Mouse (Mus musculus): Measurements from ENCODE around the gene Ppid. TPM values are rescaled to one million over a fixed set of nuclear protein-coding genes. Genes with fewer than 3 reads are reported as not detected.

Ppid gene
- 210 and 215 TPM in 2 replicates for polyA plus RNA-seq (2014; fragmentation: Nextera tagmentation; extraction: Ambion mirVana)

GRCm38 (mm10) chr3:79590863-79591792 is at the start of gene Ppid:
TSS of gene Ppid (plus strand) at chr3:79591342.
- H3K4me1 ChIP-seq (replicated peaks; ENCODE audit: control insufficient read depth, insufficient read depth, low read length) = no peaks in the 10 kb centered on the region
- 3% methylated on average over 63 of the region's 63 CpGs for WGBS
- peak within 1 kb of the TSS; percentile 71 for H3K27ac ChIP-seq (ENCODE audit: low read depth, low read length)
- ATAC-seq (ENCODE audit: low FRiP score) = peak; percentile 87
- H3K27me3 ChIP-seq (ENCODE audit: control insufficient read depth, insufficient read depth, low read length) = no peaks in the 10 kb centered on the region
- peaks cover 5% of the 10 kb centered on the region; the same call in 1 of the 2 replicates for H3K36me3 ChIP-seq (ENCODE audit: control insufficient read depth, insufficient read depth, low read length)
- H3K4me2 ChIP-seq (replicated peaks; ENCODE audit: low read depth, low read length) = peak within 1 kb of the TSS; percentile 60
- peak; percentile 90 for DNase-seq (ENCODE audit: low spot score)
- peak within 1 kb of the TSS; percentile 82 for H3K4me3 ChIP-seq (ENCODE audit: low read depth, low read length)
- peak within 1 kb of the TSS; percentile 92 for H3K9ac ChIP-seq (ENCODE audit: low read depth, low read length)
- no peaks in the 10 kb centered on the region for H3K9me3 ChIP-seq (ENCODE audit: control insufficient read depth, low read length)

- Histone ChIP-seq H3K4me3 (ENCODE audit: low read depth, low read length) (no peak overlapping the region), H3K36me3 (ENCODE audit: control insufficient read depth, insufficient read depth, low read length) (no peaks in the 10 kb centered on the region), H3K4me1 (replicated peaks; ENCODE audit: control insufficient read depth, insufficient read depth, low read length) (no peaks in the 10 kb centered on the region), H3K4me2 (replicated peaks; ENCODE audit: low read depth, low read length) (no peak overlapping the region), H3K9ac (ENCODE audit: low read depth, low read length) (no peak overlapping the region), H3K27ac (ENCODE audit: low read depth, low read length) (no peak overlapping the region), H3K9me3 (ENCODE audit: control insufficient read depth, low read length) (no peaks in the 10 kb centered on the region), H3K27me3 (ENCODE audit: control insufficient read depth, insufficient read depth, low read length) (no peaks in the 10 kb centered on the region)
- ATAC-seq (ENCODE audit: low FRiP score) (no peak), DNase-seq (ENCODE audit: low spot score) (no peak)
- 45% methylated on average over 6 of the region's 6 CpGs for WGBS
Measured at GRCm38 (mm10) chr3:79542585-79542984, 48.6 kb upstream of the Ppid start.

GRCm38 (mm10) chr3:79548681-79549437 is 42.3 kb upstream of the Ppid start:
- H3K9me3 ChIP-seq (ENCODE audit: control insufficient read depth, low read length) = no peaks in the 10 kb centered on the region
- H3K36me3 ChIP-seq (ENCODE audit: control insufficient read depth, insufficient read depth, low read length) = no peaks in the 10 kb centered on the region
- no peak overlapping the region for H3K27ac ChIP-seq (ENCODE audit: low read depth, low read length)
- no peaks in the 10 kb centered on the region for H3K27me3 ChIP-seq (ENCODE audit: control insufficient read depth, insufficient read depth, low read length)
- ATAC-seq (ENCODE audit: low FRiP score) (no peak), DNase-seq (ENCODE audit: low spot score) (no peak)
- no peak overlapping the region for H3K9ac ChIP-seq (ENCODE audit: low read depth, low read length)
- no peak overlapping the region for H3K4me2 ChIP-seq (replicated peaks; ENCODE audit: low read depth, low read length)
- no peak overlapping the region for H3K4me3 ChIP-seq (ENCODE audit: low read depth, low read length)
- 91% methylated on average over 17 of the region's 17 CpGs for WGBS
- H3K4me1 ChIP-seq (replicated peaks; ENCODE audit: control insufficient read depth, insufficient read depth, low read length) = no peaks in the 10 kb centered on the region

GRCm38 (mm10) chr3:79549751-79550393 is 41.3 kb upstream of the Ppid start:
- no peaks in the 10 kb centered on the region for H3K27me3 ChIP-seq (ENCODE audit: control insufficient read depth, insufficient read depth, low read length)
- H3K4me1 ChIP-seq (replicated peaks; ENCODE audit: control insufficient read depth, insufficient read depth, low read length) = no peaks in the 10 kb centered on the region
- H3K27ac ChIP-seq (ENCODE audit: low read depth, low read length) = no peak overlapping the region
- no peak overlapping the region for H3K9ac ChIP-seq (ENCODE audit: low read depth, low read length)
- no peak for ATAC-seq (ENCODE audit: low FRiP score)
- no peaks in the 10 kb centered on the region for H3K36me3 ChIP-seq (ENCODE audit: control insufficient read depth, insufficient read depth, low read length)
- no peak for DNase-seq (ENCODE audit: low spot score)
- no peaks in the 10 kb centered on the region for H3K9me3 ChIP-seq (ENCODE audit: control insufficient read depth, low read length)
- WGBS = 96% methylated on average over 8 of the region's 8 CpGs
- no peak overlapping the region for H3K4me2 ChIP-seq (replicated peaks; ENCODE audit: low read depth, low read length)
- H3K4me3 ChIP-seq (ENCODE audit: low read depth, low read length) = no peak overlapping the region

- H3K4me2 ChIP-seq (replicated peaks; ENCODE audit: low read depth, low read length) = no peak overlapping the region
- no peak for ATAC-seq (ENCODE audit: low FRiP score)
- H3K9me3 ChIP-seq (ENCODE audit: control insufficient read depth, low read length) = no peaks in the 10 kb centered on the region
- H3K4me1 ChIP-seq (replicated peaks; ENCODE audit: control insufficient read depth, insufficient read depth, low read length) = no peaks in the 10 kb centered on the region
- no peaks in the 10 kb centered on the region for H3K27me3 ChIP-seq (ENCODE audit: control insufficient read depth, insufficient read depth, low read length)
- no peak overlapping the region for H3K9ac ChIP-seq (ENCODE audit: low read depth, low read length)
- no peak overlapping the region for H3K4me3 ChIP-seq (ENCODE audit: low read depth, low read length)
- H3K36me3 ChIP-seq (ENCODE audit: control insufficient read depth, insufficient read depth, low read length) = no peaks in the 10 kb centered on the region
- no peak overlapping the region for H3K27ac ChIP-seq (ENCODE audit: low read depth, low read length)
- 84% methylated on average over 10 of the region's 10 CpGs for whole genome bisulfite sequencing
- DNase-seq (ENCODE audit: low spot score) = no peak
Measured at GRCm38 (mm10) chr3:79551826-79552552, 39.2 kb upstream of the Ppid start.

GRCm38 (mm10) chr3:79553779-79554178 is 37.4 kb upstream of the Ppid start:
- no peaks in the 10 kb centered on the region for H3K36me3 ChIP-seq (ENCODE audit: control insufficient read depth, insufficient read depth, low read length)
- no peak overlapping the region for H3K4me3 ChIP-seq (ENCODE audit: low read depth, low read length)
- DNase-seq (ENCODE audit: low spot score) (no peak), ATAC-seq (ENCODE audit: low FRiP score) (no peak)
- no peaks in the 10 kb centered on the region for H3K27me3 ChIP-seq (ENCODE audit: control insufficient read depth, insufficient read depth, low read length)
- H3K4me1 ChIP-seq (replicated peaks; ENCODE audit: control insufficient read depth, insufficient read depth, low read length) = no peaks in the 10 kb centered on the region
- H3K9me3 ChIP-seq (ENCODE audit: control insufficient read depth, low read length) = no peaks in the 10 kb centered on the region
- H3K27ac ChIP-seq (ENCODE audit: low read depth, low read length) = no peak overlapping the region
- H3K9ac ChIP-seq (ENCODE audit: low read depth, low read length) = no peak overlapping the region
- WGBS = 90% methylated on average over 3 of the region's 3 CpGs
- no peak overlapping the region for H3K4me2 ChIP-seq (replicated peaks; ENCODE audit: low read depth, low read length)

- H3K9me3 ChIP-seq (ENCODE audit: control insufficient read depth, low read length) = no peaks in the 10 kb centered on the region
- ATAC-seq (ENCODE audit: low FRiP score) (no peak), DNase-seq (ENCODE audit: low spot score) (no peak)
- H3K27ac ChIP-seq (ENCODE audit: low read depth, low read length) = no peak overlapping the region
- H3K27me3 ChIP-seq (ENCODE audit: control insufficient read depth, insufficient read depth, low read length) = no peaks in the 10 kb centered on the region
- no peaks in the 10 kb centered on the region for H3K4me1 ChIP-seq (replicated peaks; ENCODE audit: control insufficient read depth, insufficient read depth, low read length)
- H3K36me3 ChIP-seq (ENCODE audit: control insufficient read depth, insufficient read depth, low read length) = no peaks in the 10 kb centered on the region
- H3K4me3 ChIP-seq (ENCODE audit: low read depth, low read length) = no peak overlapping the region
- H3K9ac ChIP-seq (ENCODE audit: low read depth, low read length) = no peak overlapping the region
- WGBS = 95% methylated on average over 6 of the region's 6 CpGs
- no peak overlapping the region for H3K4me2 ChIP-seq (replicated peaks; ENCODE audit: low read depth, low read length)
Measured at GRCm38 (mm10) chr3:79555061-79555460, 36.1 kb upstream of the Ppid start.

Measured in hindbrain, embryonic 11.5 days (tissue).